Mouse (Mus musculus): ENCODE results near the gene Dohh.

GRCm38 (mm10) chr10:81418216-81419070 is 34.2 kb downstream of the Dohh start:
- no peak for TF ChIP-seq TAL1 (IDR thresholded peaks at IDR 0.05; ENCODE audit: low read length)
- no peak for TF ChIP-seq GATA1 (IDR thresholded peaks at IDR 0.05; ENCODE audit: low read length)
